Mouse (Mus musculus) spleen, postnatal 10 days (tissue): ENCODE measurements around the gene Chaf1a.

Experiments used
- DNase-seq, 2 experiments: peaks; one replicate each; pipeline ENCODE4 v3.0.0; 2021 to 2022; ENCODE audit warnings: low spot score in 2 of 2

Gene Chaf1a

DNA sequence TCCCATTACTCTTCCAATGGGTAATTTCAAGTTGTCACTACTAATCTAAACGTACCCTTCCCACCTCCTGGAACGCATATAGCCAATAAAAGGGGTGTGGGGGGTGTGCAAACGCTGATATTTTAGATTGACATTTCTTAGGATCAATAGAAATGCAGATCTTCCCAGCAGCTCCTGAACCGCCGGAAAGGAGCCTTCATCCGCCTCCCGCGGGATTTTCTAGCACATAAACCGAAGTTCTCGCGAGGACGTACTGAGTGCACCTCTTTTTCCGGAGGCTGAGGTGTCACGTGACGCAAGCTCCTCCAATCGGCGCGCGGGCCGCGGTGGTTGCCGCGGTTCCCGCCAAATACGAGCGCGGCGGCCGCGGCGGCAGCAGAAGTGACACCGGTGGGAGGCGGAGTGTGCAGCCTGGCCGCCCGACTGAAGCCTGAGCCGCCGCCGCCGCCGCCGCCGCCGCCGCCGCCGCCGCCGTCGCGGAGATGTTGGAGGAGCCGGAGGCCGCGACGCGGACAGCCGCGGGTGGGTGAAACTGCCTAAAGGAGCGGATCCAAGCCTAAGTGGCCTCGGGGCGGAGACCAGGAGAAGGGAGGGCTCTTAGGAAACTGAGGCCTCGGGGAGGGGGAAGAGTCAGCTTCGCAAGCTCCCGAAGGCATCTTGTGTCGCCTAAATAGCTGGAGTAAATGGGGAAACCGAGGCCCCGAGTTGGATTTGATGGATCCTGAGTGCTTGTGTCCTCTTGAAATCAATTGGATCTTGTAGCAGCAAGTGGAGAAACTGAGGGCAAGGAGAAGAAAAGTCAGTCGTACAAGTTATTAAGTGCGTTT, at the start of gene Chaf1a:
TSS of gene Chaf1a (plus strand) at position 410 of the 827 bp plus-strand sequence.
- peak; percentile 95 to 99 for DNase-seq

DNA sequence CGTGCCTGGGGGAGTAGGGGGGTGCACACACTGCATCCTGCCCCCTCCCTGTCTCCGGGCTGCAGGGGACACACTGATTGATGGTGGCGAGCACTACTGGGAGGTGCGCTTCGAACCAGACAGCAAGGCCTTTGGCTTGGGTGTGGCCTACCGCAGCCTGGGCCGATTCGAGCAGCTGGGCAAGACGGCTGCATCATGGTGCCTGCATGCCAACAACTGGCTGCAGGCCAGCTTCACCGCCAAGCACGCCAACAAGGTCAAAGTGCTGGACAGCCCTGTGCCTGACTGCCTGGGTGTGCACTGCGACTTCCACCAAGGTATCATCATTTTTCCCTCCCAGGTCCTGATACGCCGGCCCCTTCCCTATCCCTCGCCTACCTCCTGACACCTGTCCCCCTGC, 44.2 kb upstream of the Chaf1a start:
- no peak for DNase-seq

DNA sequence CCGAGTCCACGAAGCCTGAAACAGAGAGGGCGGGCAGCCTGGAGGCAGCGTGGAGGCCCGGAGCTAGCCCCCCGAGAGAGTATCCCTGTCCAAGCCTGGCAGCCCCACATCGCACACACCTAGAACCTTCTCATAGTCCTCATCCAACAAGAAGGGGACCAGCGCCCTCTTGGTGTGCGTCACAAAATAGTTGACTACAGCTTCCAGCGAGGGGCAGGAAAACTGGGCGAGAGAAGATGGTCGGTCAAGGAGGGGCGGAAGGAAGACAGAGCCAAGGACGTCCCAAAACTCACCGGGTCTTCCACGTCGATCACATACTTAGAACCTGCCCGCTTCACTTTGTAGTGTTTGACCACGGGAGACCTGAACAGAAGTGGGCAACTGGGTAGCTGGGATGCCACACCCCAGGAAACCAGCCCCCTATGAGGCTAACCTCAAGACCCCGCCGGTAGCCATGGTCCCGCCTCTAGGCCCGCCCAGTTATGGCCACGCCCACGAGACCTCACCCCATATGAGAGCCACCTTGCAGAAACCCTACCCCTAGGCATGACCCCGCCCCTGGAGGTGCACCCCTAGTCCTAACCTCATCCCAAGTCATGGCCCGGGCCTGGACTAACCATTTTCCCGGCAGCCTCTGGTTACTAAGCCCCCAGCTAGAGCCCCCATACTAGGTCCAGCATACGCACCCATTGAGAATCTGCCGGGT, 40.3 kb upstream of the Chaf1a start:
- no peak for DNase-seq

- DNase-seq: no peak
Observed at GRCm38 (mm10) chr17:56003000-56003399, 37.2 kb upstream of the Chaf1a start.

DNA sequence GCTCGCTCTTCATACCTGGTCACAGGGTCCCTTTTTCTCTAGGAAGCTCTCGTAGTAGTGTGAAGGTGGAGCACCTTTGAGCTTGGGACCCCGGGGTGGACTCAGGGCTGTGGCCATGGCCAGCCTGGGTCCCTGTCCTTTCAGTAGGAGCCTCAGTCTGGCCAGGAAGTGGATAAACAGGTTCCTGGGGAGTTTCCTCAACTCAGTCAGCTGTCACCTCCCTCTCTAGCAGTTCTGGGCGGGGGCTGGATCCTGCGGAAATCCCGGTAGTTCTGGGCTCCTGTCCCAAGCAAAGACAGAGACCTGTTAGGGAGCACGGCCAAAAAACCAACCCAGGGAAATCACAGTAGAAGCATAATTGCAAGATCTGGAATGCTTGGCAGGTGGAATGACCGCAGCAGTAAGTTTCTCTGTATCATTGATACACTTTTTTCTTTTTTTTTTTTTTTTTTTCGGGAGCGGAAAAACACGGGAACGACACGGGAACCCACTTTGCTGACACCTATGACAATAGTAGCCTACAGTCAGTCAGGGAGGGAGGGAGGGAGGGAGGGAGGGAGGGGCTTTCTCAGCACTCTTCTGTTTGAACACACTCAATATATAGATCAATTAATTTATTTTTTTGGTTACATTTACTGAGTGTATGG, 34.7 kb upstream of the Chaf1a start, which contains the start of the genes Stap2 and Mpnd:
TSS of gene Stap2 (minus strand) at position 170 of the 647 bp plus-strand sequence.
TSS of gene Mpnd (plus strand) at position 297 of the 647 bp plus-strand sequence.
- DNase-seq: peak in 1 of 2 experiments; percentile 40

DNA sequence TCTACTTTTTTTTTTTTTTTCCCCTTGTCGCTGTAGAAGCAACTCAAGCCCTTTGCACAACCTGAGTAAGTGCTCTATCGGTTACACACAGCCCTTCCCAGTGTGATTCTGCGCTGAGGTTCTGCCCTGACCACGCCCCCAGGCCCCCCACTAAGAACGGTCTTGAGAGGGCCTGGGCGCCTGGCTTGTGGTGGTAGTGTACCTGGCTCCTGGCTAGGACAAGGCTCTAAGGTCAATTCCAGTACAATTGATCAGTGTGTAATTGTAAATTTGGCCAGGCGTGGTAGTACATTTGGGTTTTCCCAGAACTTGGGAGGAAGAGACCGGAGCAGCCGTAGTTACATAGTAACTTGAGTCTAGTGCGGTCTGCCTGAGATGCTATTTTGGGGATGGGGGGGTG, 33.3 kb upstream of the Chaf1a start:
- no peak for DNase-seq

DNA sequence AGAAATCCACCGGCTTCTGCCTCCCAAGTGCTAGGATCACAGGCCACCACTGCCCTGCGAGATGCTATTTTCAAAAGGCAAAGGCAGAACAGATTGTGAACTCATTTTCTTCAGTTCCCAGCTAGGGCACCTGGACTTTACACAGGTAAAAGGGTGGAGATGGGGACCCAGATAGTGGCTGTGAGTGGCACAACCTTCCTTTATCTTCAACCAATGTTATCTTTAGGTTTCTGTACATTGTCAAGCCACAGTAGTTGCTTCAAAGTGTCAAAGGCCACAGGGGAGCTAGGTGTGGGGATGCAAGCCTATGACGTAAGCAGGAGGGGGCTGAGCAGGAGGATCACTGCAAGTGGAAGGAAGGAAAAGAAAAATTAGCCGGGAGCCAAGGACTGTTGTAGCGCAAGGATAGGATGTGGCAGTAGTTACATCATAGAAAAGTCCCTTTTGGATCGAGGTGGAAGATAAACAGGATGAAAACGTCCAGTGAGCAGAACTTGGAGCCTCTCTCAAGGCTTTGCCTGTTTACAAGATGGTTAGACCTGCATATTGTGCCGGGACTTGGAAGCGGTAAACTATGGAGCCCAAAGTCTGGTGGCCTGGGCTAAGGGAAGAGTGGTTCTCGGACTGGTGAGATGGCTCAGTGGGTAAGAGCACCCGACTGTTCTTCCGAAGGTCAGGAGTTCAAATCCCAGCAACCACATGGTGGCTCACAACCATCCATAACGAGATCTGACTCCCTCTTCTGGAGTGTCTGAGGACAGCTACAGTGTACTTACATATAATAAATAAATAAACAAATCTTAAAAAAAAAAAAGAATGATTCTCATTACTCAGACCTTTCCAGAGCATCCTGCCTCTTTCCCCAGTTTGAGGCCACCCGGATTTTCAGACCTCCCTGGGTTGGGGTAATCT, 32.5 kb upstream of the Chaf1a start:
- no peak for DNase-seq

DNA sequence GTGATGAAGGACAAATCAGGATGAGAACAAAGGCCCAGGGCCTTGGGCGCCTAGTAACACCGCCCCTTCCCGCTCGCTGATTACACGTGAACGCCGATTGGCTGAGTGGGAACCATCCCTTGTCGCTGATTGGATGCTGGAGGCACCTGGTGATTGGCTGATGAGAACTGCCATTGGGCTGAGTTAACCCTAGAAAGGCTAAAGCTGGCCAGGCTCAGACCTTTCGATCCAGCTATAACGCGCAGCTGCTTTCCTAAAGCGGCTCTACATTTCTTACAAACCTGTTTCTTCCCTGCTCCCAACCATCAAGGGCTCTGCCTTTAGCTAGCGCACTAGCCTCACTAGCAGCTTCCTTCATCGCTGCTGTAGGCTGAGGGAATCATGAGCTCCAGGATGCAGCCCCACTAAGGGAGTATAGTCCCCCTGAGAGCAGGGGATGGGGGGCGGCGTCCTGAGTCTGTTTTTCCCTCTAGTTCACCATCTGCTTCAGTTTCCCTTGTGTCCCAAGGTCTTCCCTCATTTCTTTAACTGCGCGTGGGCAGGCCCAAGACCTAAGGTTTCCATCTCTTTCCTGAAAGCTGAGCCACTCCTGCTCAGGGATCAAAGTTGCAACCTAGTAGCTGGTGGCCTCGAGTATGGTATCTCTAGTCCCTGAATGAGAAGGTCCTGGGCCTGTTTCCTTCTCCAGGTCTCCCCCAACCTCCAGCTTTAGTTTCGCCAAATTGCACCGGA, 31.7 kb upstream of the Chaf1a start:
- DNase-seq: peak; percentile 68 to 87

GRCm38 (mm10) chr17:56009088-56009961, 30.9 kb upstream of the Chaf1a start:
- peak; percentile 81 to 90 for DNase-seq

DNA sequence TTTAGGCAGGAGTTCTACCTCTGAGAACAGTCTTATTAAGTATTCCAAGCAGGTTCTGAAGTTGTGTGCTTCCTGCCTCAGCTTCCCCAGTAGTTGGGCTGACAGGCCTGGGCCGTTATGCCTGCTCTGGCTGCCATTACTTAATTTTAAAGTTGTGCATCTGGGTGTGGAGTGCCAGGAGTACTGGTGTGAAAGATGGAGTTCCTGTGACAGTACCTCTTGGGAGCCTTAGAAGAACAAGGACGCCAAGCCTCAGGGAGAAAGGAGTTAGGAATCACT, 30.3 kb upstream of the Chaf1a start:
- DNase-seq: no peak

- no peak for DNase-seq
Observed at GRCm38 (mm10) chr17:56010255-56010654, 30.0 kb upstream of the Chaf1a start.

DNA sequence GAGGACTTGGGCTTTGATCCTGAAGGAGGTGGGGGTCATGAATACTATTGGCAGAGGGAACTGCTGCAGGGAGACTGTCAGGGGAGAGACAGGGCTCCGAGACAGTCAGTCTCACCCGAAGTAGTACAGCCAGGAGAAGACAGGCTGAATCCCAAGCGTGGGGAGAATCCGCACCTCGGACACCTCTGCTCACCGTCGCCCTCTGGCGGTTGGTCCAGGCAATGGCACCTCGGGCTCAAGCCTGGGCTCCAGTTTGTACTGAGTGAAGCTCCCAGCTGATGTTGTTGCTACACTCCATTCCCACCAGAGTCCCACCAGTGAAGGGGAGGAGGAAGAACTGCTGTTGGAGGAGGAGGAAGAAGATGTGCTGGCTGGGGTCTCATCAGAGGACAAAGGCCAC, 29.6 kb upstream of the Chaf1a start:
- DNase-seq: peak; percentile 86 to 91

- no peak for DNase-seq
Observed at GRCm38 (mm10) chr17:56011441-56011840, 28.8 kb upstream of the Chaf1a start.

- no peak for DNase-seq
Observed at GRCm38 (mm10) chr17:56015293-56015692, 24.9 kb upstream of the Chaf1a start.

GRCm38 (mm10) chr17:56016382-56016781, 23.9 kb upstream of the Chaf1a start:
- no peak for DNase-seq

GRCm38 (mm10) chr17:56016793-56017785, 23.1 kb upstream of the Chaf1a start:
- DNase-seq: no peak

GRCm38 (mm10) chr17:56017848-56018247, 22.4 kb upstream of the Chaf1a start:
- DNase-seq: no peak

DNA sequence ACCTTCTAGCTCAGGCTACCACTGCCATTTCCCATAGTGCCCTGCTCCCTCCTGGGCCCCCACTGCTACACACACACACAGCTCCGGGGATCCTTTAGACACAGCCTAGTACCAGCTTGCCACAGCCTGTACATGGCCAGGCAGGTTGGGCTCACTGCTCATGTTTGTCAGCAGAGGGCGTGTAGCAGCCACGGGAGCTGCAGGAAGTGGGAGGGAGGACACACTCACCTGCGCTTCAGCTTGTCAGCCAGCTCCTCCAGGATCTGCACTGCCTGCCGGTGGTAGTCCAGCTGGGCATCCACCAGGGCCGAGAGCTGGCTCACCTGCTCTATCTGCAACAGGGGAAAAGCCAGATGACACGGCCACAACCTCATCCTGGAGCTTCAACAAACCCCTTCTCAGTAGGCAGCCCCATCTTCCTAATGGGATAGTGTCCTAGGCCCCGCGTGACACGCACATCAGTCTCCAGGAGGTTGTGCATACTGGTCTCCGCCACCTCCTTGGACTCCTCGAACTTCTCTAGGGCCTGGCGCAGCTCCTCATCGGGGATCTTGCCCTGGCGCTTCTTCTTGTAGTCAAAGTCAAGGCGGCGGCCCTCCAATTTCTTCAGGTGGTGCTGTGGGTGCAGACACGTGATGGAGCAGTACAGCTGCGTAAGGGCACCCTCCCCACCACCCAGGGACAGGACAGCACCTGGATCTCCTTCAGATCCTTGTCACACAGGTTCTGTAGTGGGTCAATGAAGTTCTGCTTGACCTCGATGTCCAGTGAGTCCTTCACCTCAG, 21.7 kb upstream of the Chaf1a start:
- peak in 1 of 2 experiments; percentile 74 for DNase-seq
